Mouse (Mus musculus) cerebellum, adult 2 months (tissue): Measurements from ENCODE around the gene AC161166.1.

Source experiments
- CTCF ChIP-seq: fragments of 200-500 bp; IDR thresholded peaks from 2 replicates; pipeline ENCODE4 v1.5.1; 2011; ENCODE audit warnings: low read depth, mild to moderate bottlenecking, control low read depth, low read length, moderate library complexity, borderline replicate concordance; ENCODE audit not compliant: insufficient read depth
- POLR2A ChIP-seq: fragments of 200-500 bp; IDR thresholded peaks from 2 replicates; pipeline ENCODE4 v1.6.1; 2011; ENCODE audit warnings: low read length, control low read depth, borderline replicate concordance; ENCODE audit not compliant: insufficient read depth

DNA sequence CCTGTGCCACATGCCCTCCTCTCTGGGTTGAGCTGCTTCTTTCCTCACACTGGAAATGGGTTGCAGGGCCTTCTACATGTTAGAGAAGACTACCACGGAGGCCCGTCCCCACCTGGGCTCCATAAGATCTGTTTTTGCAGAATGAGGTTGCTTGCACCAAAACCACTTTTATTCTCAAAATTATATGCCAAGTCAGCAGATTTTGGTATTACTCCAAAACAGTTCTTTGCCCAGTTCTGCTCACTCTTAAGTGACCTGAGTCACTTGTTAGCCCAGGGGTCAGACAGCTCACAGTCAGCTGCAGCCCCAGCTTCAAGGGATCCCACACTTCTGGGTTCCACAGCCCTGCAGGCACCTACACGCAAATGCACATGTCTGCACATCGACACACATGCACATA is 49.2 kb upstream of the AC161166.1 start:
- no peak for TF ChIP-seq POLR2A
- TF ChIP-seq CTCF: no peak
